Mouse (Mus musculus): ENCODE data around the gene Sphk2. TPM values are rescaled to one million over a fixed set of nuclear protein-coding genes. Genes with fewer than 3 reads are reported as not detected.
A peak's percentile ranks its signal among the peaks of the same experiment; 100 is the strongest.

The Sphk2 gene
- polyA plus RNA-seq, 1 experiment from 2014 or later: 45.5 TPM

- H3K4me3 ChIP-seq: no peak within 1 kb of the TSS
- no peak for DNase-seq (ENCODE audit: low spot score)
- H3K36me3 ChIP-seq: no peaks in the 10 kb centered on the region
Measured at GRCm38 (mm10) chr7:45693921-45694591, 23.7 kb downstream of the Sphk2 start, which contains the start of gene Sec1. Gene Sec1 (minus strand): TSS chr7:45694402.

GRCm38 (mm10) chr7:45692364-45692763, 25.4 kb downstream of the Sphk2 start:
- peaks cover 33% of the 10 kb centered on the region for H3K4me1 ChIP-seq
- H3K9me3 ChIP-seq (replicated peaks): no peaks in the 10 kb centered on the region
- H3K27ac ChIP-seq: 0 out of 2 replicates have a peak overlapping the region, but pooled peaks have one; percentile 30
- H3K4me3 ChIP-seq: no peak overlapping the region
- no peaks in the 10 kb centered on the region for H3K27me3 ChIP-seq (ENCODE audit: low read depth, poor library complexity, severe bottlenecking)
- DNase-seq (ENCODE audit: low spot score): no peak
- no peaks in the 10 kb centered on the region for H3K36me3 ChIP-seq
- 85% methylated on average over 2 of the region's 2 CpGs for WGBS

More at GRCm38 (mm10) chr7:45693921-45694591, 23.7 kb downstream of the Sphk2 start, which contains the start of gene Sec1:
- Histone ChIP-seq H3K4me1 (peaks cover 30% of the 10 kb centered on the region), H3K27ac (peak within 1 kb of the TSS; percentile 76), H3K9me3 (replicated peaks) (no peaks in the 10 kb centered on the region), H3K27me3 (ENCODE audit: low read depth, poor library complexity, severe bottlenecking) (peaks cover 14% of the 10 kb centered on the region)
- 90% methylated on average over 50 of the region's 50 CpGs for WGBS

DNA sequence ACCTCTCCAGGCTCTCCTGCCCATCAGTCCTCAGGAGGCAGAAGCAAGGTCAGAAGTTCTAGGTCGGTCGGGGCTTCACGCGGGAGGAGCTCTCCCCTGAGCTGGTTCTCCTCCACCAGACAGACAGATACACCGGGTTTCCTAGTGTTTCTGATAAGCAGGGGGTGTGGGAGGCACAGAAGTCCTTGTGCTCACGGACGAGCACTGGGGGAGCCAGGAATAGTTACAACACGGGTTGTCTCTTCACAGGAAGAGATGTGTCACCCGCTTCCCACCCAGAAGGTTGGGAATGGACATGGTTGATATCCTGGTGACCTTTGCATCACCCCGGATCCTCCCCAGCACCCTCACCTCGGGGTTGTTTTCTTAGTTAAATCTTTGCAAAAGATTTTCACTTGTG, 28.0 kb downstream of the Sphk2 start:
- Histone ChIP-seq H3K36me3 (no peaks in the 10 kb centered on the region), H3K4me3 (no peak overlapping the region), H3K27me3 (ENCODE audit: low read depth, poor library complexity, severe bottlenecking) (no peaks in the 10 kb centered on the region), H3K4me1 (peaks cover 41% of the 10 kb centered on the region), H3K9me3 (replicated peaks) (no peaks in the 10 kb centered on the region), H3K27ac (no peak overlapping the region)
- DNase-seq (ENCODE audit: low spot score): no peak
- WGBS: 82% methylated on average over 11 of the region's 11 CpGs

- Histone ChIP-seq H3K27ac (peak overlapping the region; percentile 7; the same call in 1 of the 2 replicates), H3K36me3 (no peaks in the 10 kb centered on the region), H3K9me3 (replicated peaks) (no peaks in the 10 kb centered on the region), H3K27me3 (ENCODE audit: low read depth, poor library complexity, severe bottlenecking) (no peaks in the 10 kb centered on the region), H3K4me1 (peaks cover 38% of the 10 kb centered on the region), H3K4me3 (no peak overlapping the region)
- 61% methylated on average over 6 of the region's 6 CpGs for WGBS
- DNase-seq (ENCODE audit: low spot score): no peak
Measured at GRCm38 (mm10) chr7:45689099-45689498, 28.7 kb downstream of the Sphk2 start.

DNA sequence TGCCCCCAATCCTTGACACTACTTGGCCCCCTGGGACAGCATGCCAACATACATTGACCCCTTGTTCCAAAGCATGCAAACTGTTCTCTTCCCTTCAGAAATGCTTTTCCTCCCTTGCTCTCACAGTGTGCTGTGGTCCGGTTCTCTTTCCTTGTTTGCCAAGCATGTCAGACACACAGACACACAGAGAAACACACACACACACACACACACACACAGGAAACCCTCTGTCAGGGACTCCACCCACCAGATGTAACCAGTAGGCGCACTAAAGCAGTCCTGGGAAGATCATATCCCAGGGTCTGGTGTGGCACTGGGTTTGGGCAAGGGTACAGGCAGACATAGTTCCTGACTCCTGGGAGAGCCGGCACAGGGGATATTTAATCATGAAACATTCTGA, 31.0 kb downstream of the Sphk2 start:
- Histone ChIP-seq H3K27ac (no peak overlapping the region; the same call in 1 of the 2 replicates), H3K4me3 (no peak overlapping the region), H3K27me3 (ENCODE audit: low read depth, poor library complexity, severe bottlenecking) (no peaks in the 10 kb centered on the region), H3K36me3 (no peaks in the 10 kb centered on the region), H3K9me3 (replicated peaks) (no peaks in the 10 kb centered on the region), H3K4me1 (peaks cover 54% of the 10 kb centered on the region)
- no peak for DNase-seq (ENCODE audit: low spot score)
- 89% methylated on average over 3 of the region's 3 CpGs for WGBS

DNA sequence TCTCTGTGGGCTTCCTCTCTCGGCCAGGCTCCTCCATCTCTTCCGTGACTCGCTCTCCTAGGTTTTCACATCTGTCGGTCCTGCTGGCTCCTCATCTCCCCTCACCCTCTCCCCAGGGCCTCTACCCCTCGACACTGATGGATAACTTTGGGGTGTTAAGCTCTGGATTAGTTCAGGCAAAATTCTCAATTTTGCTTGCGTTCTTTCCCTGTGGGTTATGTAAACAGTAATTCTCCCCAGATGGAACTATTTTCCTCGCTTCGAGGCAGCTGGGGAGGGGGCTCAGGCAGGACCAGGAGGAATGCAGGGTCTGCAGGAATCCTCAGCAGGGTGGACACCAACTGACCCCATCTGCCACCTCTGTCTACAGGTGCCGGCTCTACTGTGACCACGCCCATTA, 32.0 kb downstream of the Sphk2 start:
- peak overlapping the region; percentile 54 for H3K27ac ChIP-seq

GRCm38 (mm10) chr7:45683396-45684050, 34.3 kb downstream of the Sphk2 start, which contains the start of gene Ntn5:
Gene Ntn5 (plus strand): TSS chr7:45684022.
- H3K4me3 ChIP-seq: peak within 1 kb of the TSS; percentile 20; the same call in 1 of the 2 replicates
- peaks cover 43% of the 10 kb centered on the region for H3K4me1 ChIP-seq
- H3K27ac ChIP-seq: peak within 1 kb of the TSS; percentile 84
- no peaks in the 10 kb centered on the region for H3K27me3 ChIP-seq (ENCODE audit: low read depth, poor library complexity, severe bottlenecking)
- H3K9me3 ChIP-seq (replicated peaks): no peaks in the 10 kb centered on the region
- DNase-seq (ENCODE audit: low spot score): no peak
- 72% methylated on average over 7 of the region's 7 CpGs for WGBS
- no peaks in the 10 kb centered on the region for H3K36me3 ChIP-seq

More for the DNA sequence above, 32.0 kb downstream of the Sphk2 start:
- H3K4me3 ChIP-seq: peak overlapping the region; percentile 9; the same call in 1 of the 2 replicates
- peaks cover 54% of the 10 kb centered on the region for H3K4me1 ChIP-seq
- no peak for DNase-seq (ENCODE audit: low spot score)
- H3K36me3 ChIP-seq: no peaks in the 10 kb centered on the region
- no peaks in the 10 kb centered on the region for H3K27me3 ChIP-seq (ENCODE audit: low read depth, poor library complexity, severe bottlenecking)
- H3K9me3 ChIP-seq (replicated peaks): no peaks in the 10 kb centered on the region
- WGBS: 39% methylated on average over 10 of the region's 10 CpGs

DNA sequence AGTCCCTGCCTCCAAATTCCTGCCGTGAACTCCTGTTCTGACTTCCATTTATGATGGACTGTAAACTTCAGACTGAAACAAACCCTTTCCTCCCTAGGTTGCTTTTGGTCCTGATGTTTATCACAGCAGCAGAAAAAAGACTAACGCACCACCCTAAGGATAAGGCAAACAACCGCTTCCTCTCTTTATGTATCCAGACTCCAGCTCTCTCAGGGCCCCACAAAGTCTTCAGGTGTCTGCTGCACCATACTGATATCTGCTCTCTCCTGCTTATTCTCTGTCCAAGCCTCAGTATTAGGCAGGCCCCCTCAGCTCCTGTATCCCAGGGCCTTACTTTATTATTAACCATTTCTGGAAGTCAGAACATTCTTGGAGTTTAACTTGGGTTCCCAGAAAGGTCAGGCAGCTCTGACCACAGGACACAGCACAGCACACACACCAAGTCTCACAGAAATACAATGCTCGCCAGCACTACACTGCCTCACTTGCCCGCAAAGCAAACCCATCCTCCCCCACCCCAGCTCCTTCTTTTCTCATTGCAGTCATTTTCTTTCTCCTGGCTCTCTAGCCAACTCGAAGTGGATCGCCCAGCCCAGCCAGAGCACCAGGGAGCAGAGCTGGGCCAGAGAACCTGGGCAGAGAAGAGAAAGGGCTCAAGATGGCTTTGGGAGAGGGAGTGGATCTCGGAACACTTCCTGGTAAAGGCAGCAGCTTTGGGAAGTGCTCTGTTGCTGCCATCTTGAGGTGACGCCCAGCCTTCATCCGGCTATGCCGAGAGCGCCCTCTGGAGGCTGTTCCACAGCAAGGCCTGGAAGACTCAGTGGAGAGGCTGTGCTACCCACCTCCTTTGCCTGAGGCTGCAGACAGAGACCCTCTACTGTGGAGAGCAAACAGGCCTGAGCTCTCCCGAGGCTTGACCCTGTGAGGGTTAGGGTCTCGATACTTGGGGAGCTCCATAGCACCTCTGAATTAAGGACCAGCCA, 35.4 kb downstream of the Sphk2 start:
- H3K4me1 ChIP-seq: peaks cover 43% of the 10 kb centered on the region
- 31% methylated on average over 14 of the region's 14 CpGs for WGBS
- peak; percentile 96 for DNase-seq (ENCODE audit: low spot score)
- peak overlapping the region; percentile 20; the same call in 1 of the 2 replicates for H3K4me3 ChIP-seq
- H3K9me3 ChIP-seq (replicated peaks): no peaks in the 10 kb centered on the region
- H3K36me3 ChIP-seq: no peaks in the 10 kb centered on the region
- H3K27me3 ChIP-seq (ENCODE audit: low read depth, poor library complexity, severe bottlenecking): no peaks in the 10 kb centered on the region
- H3K27ac ChIP-seq: peak overlapping the region; percentile 84

GRCm38 (mm10) chr7:45681046-45681736, 36.6 kb downstream of the Sphk2 start:
- Histone ChIP-seq H3K9me3 (replicated peaks) (no peaks in the 10 kb centered on the region), H3K4me3 (no peak overlapping the region), H3K4me1 (peaks cover 38% of the 10 kb centered on the region), H3K36me3 (no peaks in the 10 kb centered on the region), H3K27ac (no peak overlapping the region), H3K27me3 (ENCODE audit: low read depth, poor library complexity, severe bottlenecking) (no peaks in the 10 kb centered on the region)
- no peak for DNase-seq (ENCODE audit: low spot score)
- 86% methylated on average over 8 of the region's 8 CpGs for WGBS

DNA sequence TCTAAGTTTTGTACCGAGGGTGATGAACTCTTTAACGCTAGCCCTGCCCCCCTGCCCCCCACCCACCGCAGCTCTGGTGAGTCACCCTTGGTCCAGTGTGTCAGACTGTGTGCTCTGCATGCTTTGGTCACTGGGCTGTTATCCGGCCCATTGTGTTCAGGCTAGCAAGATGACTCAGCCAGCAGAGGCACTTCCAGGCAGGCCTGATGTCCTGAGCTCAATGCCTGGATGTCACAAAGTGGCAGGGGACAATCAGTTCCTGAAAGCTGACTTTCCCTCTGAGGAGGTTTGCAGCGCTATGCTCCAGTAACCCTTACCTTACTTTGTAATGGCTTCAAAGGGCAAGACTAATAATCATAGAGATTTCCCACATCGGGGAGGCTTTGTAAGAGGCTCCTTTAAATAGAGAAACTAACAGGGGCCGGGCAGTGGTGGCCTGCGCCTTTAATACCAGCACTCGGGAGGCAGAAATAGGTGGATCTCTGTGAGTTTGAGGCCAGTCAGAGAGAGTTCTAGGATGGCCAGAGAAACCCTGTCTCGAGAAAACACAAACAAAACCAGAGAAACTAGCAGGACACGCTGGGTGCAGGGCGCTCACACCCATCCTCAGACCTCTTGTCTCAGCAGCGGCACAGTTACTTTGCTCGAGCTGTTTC, 37.7 kb downstream of the Sphk2 start:
- Histone ChIP-seq H3K27me3 (ENCODE audit: low read depth, poor library complexity, severe bottlenecking) (no peaks in the 10 kb centered on the region), H3K4me3 (no peak overlapping the region), H3K9me3 (replicated peaks) (no peaks in the 10 kb centered on the region), H3K36me3 (no peaks in the 10 kb centered on the region), H3K27ac (no peak overlapping the region), H3K4me1 (peaks cover 27% of the 10 kb centered on the region)
- WGBS: 87% methylated on average over 14 of the region's 14 CpGs
- DNase-seq (ENCODE audit: low spot score): no peak

- H3K36me3 ChIP-seq: no peaks in the 10 kb centered on the region
- 96% methylated on average over 14 of the region's 14 CpGs for WGBS
- no peaks in the 10 kb centered on the region for H3K27me3 ChIP-seq (ENCODE audit: low read depth, poor library complexity, severe bottlenecking)
- no peaks in the 10 kb centered on the region for H3K9me3 ChIP-seq (replicated peaks)
- DNase-seq (ENCODE audit: low spot score): no peak
- peaks cover 15% of the 10 kb centered on the region for H3K4me1 ChIP-seq
- H3K27ac ChIP-seq: no peak overlapping the region
- H3K4me3 ChIP-seq: no peak overlapping the region
Measured at GRCm38 (mm10) chr7:45678513-45678912, 39.3 kb downstream of the Sphk2 start.

All from limb, embryonic 10.5 days (tissue).